Mouse (Mus musculus): ENCODE data around the gene Casc3.

- TF ChIP-seq POLR2A (IDR thresholded peaks at IDR 0.05; ENCODE audit: insufficient read length, low read depth): no peak
- TF ChIP-seq E2F4 (IDR thresholded peaks at IDR 0.05; ENCODE audit: insufficient read depth): no peak
- no peak for TF ChIP-seq MAX (IDR thresholded peaks at IDR 0.05; ENCODE audit: low read depth)
- TF ChIP-seq SRF (IDR thresholded peaks at IDR 0.05; ENCODE audit: control insufficient read depth, insufficient read length, low read depth): no peak
- no peak for TF ChIP-seq REST (IDR thresholded peaks at IDR 0.05; ENCODE audit: insufficient read depth, insufficient read length)
- no peak for TF ChIP-seq POLR2AphosphoS2 (IDR thresholded peaks at IDR 0.05; ENCODE audit: insufficient read length, low read depth)
- TF ChIP-seq USF1 (IDR thresholded peaks at IDR 0.05; ENCODE audit: low read depth): no peak
- TF ChIP-seq TCF12 (IDR thresholded peaks at IDR 0.05; ENCODE audit: insufficient read depth, poor library complexity, severe bottlenecking): no peak
Measured at GRCm38 (mm10) chr11:98837231-98837704, 32.6 kb downstream of the Casc3 start.
